Mouse (Mus musculus): ENCODE measurements around the gene 5031439G07Rik. TPM values are rescaled to one million over a fixed set of nuclear protein-coding genes. Genes with fewer than 3 reads are reported as not detected.
A peak's percentile ranks its signal among the peaks of the same experiment; 100 is the strongest.

The 5031439G07Rik gene
- polyA plus RNA-seq, 1 experiment = 14.3 TPM

DNA sequence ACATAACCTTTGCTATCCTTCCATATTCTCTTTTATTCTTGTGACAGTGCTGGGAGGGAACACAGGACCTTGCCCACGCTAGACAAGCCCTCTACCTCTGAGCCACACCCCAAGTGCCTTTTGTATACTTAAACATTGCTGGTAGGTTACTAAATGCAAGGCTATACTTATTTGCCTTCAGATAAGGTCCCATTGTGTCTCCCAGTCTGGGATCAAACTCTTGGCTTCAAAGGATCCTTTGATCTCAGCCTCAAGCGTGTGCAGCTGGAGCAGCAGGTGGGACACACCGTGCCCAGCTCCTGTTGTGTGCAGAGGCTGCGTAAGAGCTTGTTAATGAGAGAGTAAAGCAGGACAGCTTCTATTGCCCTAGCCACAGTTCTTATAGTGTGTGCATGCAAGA, 39.4 kb upstream of the 5031439G07Rik start:
- Histone ChIP-seq H3K4me3 (ENCODE audit: low read depth, low read length) (no peak overlapping the region), H3K27ac (ENCODE audit: insufficient read depth, low read depth, low read length) (peak overlapping the region; percentile 69; the same call in 1 of the 2 replicates), H3K4me1 (ENCODE audit: control insufficient read depth, insufficient read depth, insufficient read length, low read length) (peaks cover 21% of the 10 kb centered on the region; the same call in 1 of the 2 replicates), H3K27me3 (ENCODE audit: control insufficient read depth, insufficient read depth, low read length) (no peaks in the 10 kb centered on the region), H3K36me3 (ENCODE audit: control insufficient read depth, insufficient read depth, low read length) (no peaks in the 10 kb centered on the region)
- WGBS = 30% methylated on average over 4 of the region's 4 CpGs
- TF ChIP-seq POLR2A (IDR thresholded peaks at IDR 0.05; ENCODE audit: low read depth, low read length) = no peak
- TF ChIP-seq CTCF (IDR thresholded peaks at IDR 0.05; ENCODE audit: extremely low read depth, insufficient read length, insufficient replicate concordance, low read depth, low read length) = no peak

DNA sequence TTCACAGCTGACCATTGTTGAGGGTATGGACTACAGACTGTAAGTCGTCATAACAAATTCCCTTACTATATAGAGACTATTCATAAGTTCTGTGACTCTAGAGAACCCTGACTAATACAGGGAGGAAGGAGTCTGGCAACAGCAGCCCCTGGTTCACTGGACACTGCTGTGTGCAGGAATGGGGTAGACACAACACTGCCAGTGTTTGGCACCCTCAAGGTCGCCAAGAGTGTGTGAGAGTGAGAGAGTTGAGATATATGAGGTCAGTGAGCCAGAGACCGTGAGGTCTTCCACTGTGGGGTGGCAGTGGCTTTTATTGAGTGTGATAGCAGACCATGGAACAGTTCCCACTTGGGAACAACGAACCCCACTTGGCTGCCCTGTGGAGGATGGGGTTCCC, 37.8 kb upstream of the 5031439G07Rik start:
- Histone ChIP-seq H3K4me1 (ENCODE audit: control insufficient read depth, insufficient read depth, insufficient read length, low read length) (peaks cover 16% of the 10 kb centered on the region; the same call in 1 of the 2 replicates), H3K27ac (ENCODE audit: insufficient read depth, low read depth, low read length) (no peak overlapping the region), H3K36me3 (ENCODE audit: control insufficient read depth, insufficient read depth, low read length) (no peaks in the 10 kb centered on the region), H3K27me3 (ENCODE audit: control insufficient read depth, insufficient read depth, low read length) (no peaks in the 10 kb centered on the region), H3K4me3 (ENCODE audit: low read depth, low read length) (no peak overlapping the region)
- TF ChIP-seq CTCF (IDR thresholded peaks at IDR 0.05; ENCODE audit: extremely low read depth, insufficient read length, insufficient replicate concordance, low read depth, low read length) = no peak
- no peak for TF ChIP-seq POLR2A (IDR thresholded peaks at IDR 0.05; ENCODE audit: low read depth, low read length)
- WGBS = 81% methylated on average over 4 of the region's 4 CpGs

DNA sequence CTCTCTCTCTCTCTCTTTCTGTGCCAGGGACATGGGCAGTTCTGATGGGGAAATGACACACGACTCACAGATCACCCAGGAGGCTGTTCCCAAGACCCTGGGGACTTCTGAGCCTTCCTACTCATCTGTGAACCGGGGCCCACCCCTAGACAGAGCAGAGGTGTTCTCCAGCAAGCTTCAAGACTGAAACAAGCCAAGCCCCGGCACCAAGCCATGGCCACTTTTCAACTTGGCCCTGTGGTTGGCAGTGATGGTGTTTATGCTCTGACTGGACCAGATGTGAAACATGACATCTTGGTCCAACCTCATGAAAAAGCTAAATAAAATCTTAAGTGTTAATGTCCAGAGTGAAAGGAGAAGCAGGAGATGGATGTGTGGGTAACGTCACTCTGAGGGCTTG, 33.9 kb upstream of the 5031439G07Rik start:
- no peaks in the 10 kb centered on the region for H3K27me3 ChIP-seq (ENCODE audit: control insufficient read depth, insufficient read depth, low read length)
- no peaks in the 10 kb centered on the region for H3K36me3 ChIP-seq (ENCODE audit: control insufficient read depth, insufficient read depth, low read length)
- H3K27ac ChIP-seq (ENCODE audit: insufficient read depth, low read depth, low read length) = no peak overlapping the region
- WGBS = 77% methylated on average over 4 of the region's 4 CpGs
- TF ChIP-seq CTCF (IDR thresholded peaks at IDR 0.05; ENCODE audit: extremely low read depth, insufficient read length, insufficient replicate concordance, low read depth, low read length) (no peak), POLR2A (IDR thresholded peaks at IDR 0.05; ENCODE audit: low read depth, low read length) (no peak)
- peaks cover 9% of the 10 kb centered on the region; the same call in 1 of the 2 replicates for H3K4me1 ChIP-seq (ENCODE audit: control insufficient read depth, insufficient read depth, insufficient read length, low read length)
- H3K4me3 ChIP-seq (ENCODE audit: low read depth, low read length) = no peak overlapping the region

DNA sequence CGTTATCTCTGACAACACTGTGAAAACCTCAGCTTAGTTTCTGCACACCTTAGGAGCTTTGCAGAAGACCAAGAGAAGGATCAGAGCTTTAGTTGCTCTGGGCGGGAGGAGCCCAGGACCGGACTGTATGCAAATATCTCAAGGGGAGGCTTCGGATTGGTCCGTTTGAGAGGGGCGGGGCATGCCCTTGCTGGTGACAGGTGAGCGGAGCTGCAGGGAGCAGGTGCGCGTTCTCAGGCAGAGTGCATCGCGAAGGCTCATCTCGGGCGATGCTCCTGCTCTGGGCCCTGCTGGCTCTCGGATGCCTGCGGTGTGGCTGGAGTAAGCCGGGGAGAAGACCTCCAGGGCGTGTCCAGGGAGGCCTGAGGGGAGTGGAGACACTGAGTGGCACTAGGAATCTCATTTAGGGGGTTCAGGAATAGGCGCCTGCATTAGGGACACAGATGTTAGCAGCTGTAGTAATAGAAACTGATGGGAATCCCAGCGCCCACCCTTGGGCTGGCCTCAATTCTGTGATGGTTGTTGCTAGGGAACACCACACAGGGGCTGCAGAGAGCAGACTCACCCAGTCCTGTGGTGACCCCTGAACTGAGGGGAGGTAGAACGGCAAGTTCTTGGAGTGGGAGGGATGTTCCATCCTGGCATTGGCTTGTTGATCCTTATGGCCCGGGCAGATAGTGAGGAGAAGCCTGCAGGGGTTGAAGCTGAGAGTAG, 28.8 kb upstream of the 5031439G07Rik start, which contains the start of gene Upk3a:
TSS of gene Upk3a (plus strand) at position 191 of the 714 bp plus-strand sequence.
- TF ChIP-seq POLR2A (IDR thresholded peaks at IDR 0.05; ENCODE audit: low read depth, low read length) (no peak), CTCF (IDR thresholded peaks at IDR 0.05; ENCODE audit: extremely low read depth, insufficient read length, insufficient replicate concordance, low read depth, low read length) (no peak)
- Histone ChIP-seq H3K36me3 (ENCODE audit: control insufficient read depth, insufficient read depth, low read length) (no peaks in the 10 kb centered on the region), H3K4me1 (ENCODE audit: control insufficient read depth, insufficient read depth, insufficient read length, low read length) (peaks cover 11% of the 10 kb centered on the region; the same call in 1 of the 2 replicates), H3K4me3 (ENCODE audit: low read depth, low read length) (no peak within 1 kb of the TSS), H3K27ac (ENCODE audit: insufficient read depth, low read depth, low read length) (no peak within 1 kb of the TSS), H3K27me3 (ENCODE audit: control insufficient read depth, insufficient read depth, low read length) (no peaks in the 10 kb centered on the region)
- WGBS = 11% methylated on average over 21 of the region's 21 CpGs

DNA sequence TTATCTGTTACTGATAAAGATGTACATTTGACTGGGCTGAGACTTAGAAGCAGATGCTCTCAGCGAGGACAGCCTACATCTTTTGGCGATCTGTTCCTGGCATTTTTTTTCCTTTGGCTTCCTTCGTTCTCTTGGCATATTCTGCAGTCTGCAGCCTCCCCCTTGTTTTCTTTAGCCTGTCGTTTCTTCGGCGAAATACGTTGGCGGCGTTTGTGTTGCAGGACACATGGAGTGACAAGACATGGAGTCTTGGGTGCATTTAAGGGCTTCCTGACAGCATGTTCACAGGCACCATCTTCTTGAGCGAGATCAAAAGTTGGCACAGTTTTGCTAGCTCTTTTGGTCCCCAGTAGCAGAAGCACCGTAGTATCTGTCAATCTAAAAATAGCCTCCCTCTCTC, 27.4 kb upstream of the 5031439G07Rik start:
- H3K4me3 ChIP-seq (ENCODE audit: low read depth, low read length) = no peak overlapping the region
- no peaks in the 10 kb centered on the region for H3K27me3 ChIP-seq (ENCODE audit: control insufficient read depth, insufficient read depth, low read length)
- no peaks in the 10 kb centered on the region for H3K36me3 ChIP-seq (ENCODE audit: control insufficient read depth, insufficient read depth, low read length)
- no peak overlapping the region for H3K27ac ChIP-seq (ENCODE audit: insufficient read depth, low read depth, low read length)
- TF ChIP-seq CTCF (IDR thresholded peaks at IDR 0.05; ENCODE audit: extremely low read depth, insufficient read length, insufficient replicate concordance, low read depth, low read length) (no peak), POLR2A (IDR thresholded peaks at IDR 0.05; ENCODE audit: low read depth, low read length) (no peak)
- WGBS = 87% methylated on average over 11 of the region's 11 CpGs
- H3K4me1 ChIP-seq (ENCODE audit: control insufficient read depth, insufficient read depth, insufficient read length, low read length) = peaks cover 10% of the 10 kb centered on the region; the same call in 1 of the 2 replicates

DNA sequence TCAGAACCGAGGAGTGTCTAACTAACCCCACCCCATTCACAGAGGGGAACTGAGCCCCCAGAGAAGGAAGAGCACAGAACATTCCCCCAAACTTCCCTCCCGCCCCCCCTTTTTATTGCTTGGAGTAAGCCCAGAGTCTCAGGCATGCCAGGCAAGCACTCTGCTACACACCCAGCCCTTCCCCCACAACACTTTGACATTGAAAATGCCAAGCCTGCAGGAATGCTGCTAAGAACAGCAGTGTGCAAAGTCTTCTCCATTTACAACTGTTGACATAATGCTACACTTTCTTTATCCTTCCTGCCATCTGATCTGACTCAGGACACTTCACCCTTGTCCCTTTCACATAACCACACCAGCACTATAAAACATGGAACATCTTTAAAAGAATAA, 24.3 kb upstream of the 5031439G07Rik start:
- TF ChIP-seq POLR2A (IDR thresholded peaks at IDR 0.05; ENCODE audit: low read depth, low read length) (no peak), CTCF (IDR thresholded peaks at IDR 0.05; ENCODE audit: extremely low read depth, insufficient read length, insufficient replicate concordance, low read depth, low read length) (no peak)
- peak overlapping the region; percentile 97 for H3K27ac ChIP-seq (ENCODE audit: insufficient read depth, low read depth, low read length)
- peak overlapping the region; percentile 35 for H3K4me3 ChIP-seq (ENCODE audit: low read depth, low read length)
- H3K4me1 ChIP-seq (ENCODE audit: control insufficient read depth, insufficient read depth, insufficient read length, low read length) = peaks cover 8% of the 10 kb centered on the region; the same call in 1 of the 2 replicates
- H3K27me3 ChIP-seq (ENCODE audit: control insufficient read depth, insufficient read depth, low read length) = no peaks in the 10 kb centered on the region
- WGBS = 23% methylated on average over 2 of the region's 2 CpGs
- no peaks in the 10 kb centered on the region for H3K36me3 ChIP-seq (ENCODE audit: control insufficient read depth, insufficient read depth, low read length)

DNA sequence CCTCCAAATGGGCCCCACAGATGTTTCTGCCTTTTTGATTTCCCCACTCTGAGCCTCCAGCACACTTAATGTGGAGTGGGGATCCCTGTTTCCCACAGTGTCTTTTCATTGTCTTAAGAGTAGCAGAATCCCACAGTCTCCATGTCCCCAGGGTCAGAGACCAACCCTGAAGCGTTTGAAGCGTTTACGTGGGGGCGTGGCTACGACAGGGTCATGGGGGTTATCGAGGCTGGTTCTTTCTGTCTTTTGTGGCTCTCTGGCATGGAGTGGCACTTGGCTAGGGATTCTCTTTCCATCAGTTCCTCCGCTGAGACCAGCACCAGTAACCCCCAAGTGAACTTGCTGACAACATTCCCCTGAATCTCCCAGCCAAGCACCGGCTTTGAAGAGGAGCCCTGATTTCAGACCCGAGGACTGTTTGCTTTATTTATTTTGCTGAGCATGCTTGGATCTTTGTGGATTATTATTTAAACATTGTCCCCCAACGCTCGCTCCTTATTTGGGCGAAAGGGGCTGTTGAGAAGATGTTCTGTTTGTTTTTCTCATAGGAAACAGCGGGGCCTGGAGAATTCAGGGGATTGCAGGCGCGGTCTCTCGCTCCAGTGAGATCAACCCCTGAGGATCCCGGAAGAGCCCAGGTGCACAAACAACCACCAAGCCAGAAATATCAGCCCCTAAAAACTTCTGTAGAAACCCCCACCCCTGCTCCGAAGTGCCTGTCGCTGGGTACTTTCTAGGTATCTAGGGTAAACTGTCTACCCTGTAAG, 23.7 kb upstream of the 5031439G07Rik start:
- no peaks in the 10 kb centered on the region for H3K27me3 ChIP-seq (ENCODE audit: control insufficient read depth, insufficient read depth, low read length)
- peak overlapping the region; percentile 68 for H3K27ac ChIP-seq (ENCODE audit: insufficient read depth, low read depth, low read length)
- H3K36me3 ChIP-seq (ENCODE audit: control insufficient read depth, insufficient read depth, low read length) = no peaks in the 10 kb centered on the region
- TF ChIP-seq CTCF (IDR thresholded peaks at IDR 0.05; ENCODE audit: extremely low read depth, insufficient read length, insufficient replicate concordance, low read depth, low read length) (no peak), POLR2A (IDR thresholded peaks at IDR 0.05; ENCODE audit: low read depth, low read length) (no peak)
- H3K4me1 ChIP-seq (ENCODE audit: control insufficient read depth, insufficient read depth, insufficient read length, low read length) = peaks cover 8% of the 10 kb centered on the region; the same call in 1 of the 2 replicates
- 8% methylated on average over 19 of the region's 19 CpGs for WGBS
- H3K4me3 ChIP-seq (ENCODE audit: low read depth, low read length) = peak overlapping the region; percentile 35

All from small intestine, adult 2 months (tissue).